Mouse (Mus musculus): ENCODE measurements around the gene Nms.

Gene Nms

DNA sequence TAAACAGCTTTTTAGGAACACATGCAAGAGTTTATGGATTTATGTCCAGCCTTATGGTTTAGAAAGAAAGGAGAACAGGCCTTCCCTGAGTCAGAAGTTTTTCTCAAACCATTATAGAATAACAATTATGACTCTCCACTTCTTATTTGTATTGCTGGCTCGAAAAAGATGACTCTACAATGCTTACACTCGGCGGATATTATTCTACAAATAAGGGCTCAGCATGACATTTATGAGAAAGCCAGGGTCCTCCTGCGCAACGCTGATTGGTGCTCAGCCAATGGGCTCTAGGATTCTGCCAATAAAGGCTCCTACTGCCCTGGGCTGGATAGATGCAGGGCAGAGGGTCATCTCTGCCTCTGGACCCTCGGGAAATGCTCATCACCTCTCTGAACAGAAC, at the start of gene Nms:
TSS of gene Nms (plus strand) at position 301 of the 400 bp plus-strand sequence.
- no peak for DNase-seq (ENCODE audit: low spot score)

GRCm38 (mm10) chr1:38891444-38891843, 47.5 kb upstream of the Nms start:
- DNase-seq (ENCODE audit: low spot score), result no peak

GRCm38 (mm10) chr1:38893081-38893480, 45.9 kb upstream of the Nms start:
- no peak for DNase-seq (ENCODE audit: low spot score)

- DNase-seq (ENCODE audit: low spot score), result peak; percentile 46
Measured at GRCm38 (mm10) chr1:38897431-38898248, 41.3 kb upstream of the Nms start, which contains the start of gene Chst10. Chst10 (minus strand) TSS chr1:38898161.

DNA sequence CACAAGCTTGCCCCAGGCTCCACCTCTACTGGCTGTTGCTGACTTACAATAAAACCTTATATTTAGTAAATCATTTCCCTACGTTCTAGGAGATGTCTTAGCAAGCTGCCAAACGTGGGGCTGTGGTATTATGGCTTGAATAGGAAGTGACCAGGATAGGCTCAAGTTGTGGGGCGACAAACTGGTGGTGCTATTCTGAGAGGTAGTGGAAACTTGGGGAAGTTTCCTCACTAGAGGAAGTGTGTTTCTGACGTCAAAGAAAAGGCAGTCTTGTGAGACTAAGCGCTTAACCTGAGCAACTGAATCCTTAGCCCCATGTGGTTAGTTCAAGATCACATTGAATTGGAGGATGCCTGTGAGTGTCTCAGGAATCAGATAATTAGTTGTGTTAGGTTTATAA, 36.4 kb upstream of the Nms start:
- no peak for DNase-seq (ENCODE audit: low spot score)

GRCm38 (mm10) chr1:38903985-38904384, 35.0 kb upstream of the Nms start:
- no peak for DNase-seq (ENCODE audit: low spot score)

DNA sequence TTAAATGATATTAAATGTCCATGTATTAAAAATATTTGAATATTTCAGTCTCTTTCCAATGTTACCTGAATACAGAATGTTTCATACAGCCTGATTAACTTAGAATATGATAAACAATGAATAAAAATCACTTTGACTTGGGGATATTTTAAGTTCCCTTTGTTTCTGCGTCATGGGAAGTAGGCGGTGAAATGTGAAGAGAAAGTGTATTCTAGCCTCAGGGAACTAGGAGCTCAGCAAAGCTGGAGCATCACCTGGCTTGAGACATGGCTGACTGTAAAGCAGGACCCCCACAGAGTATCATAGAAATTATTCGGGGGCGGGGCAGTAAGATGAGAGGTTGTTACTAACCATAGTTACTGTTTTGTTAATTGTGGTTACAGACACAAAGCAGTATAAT, 10.0 kb upstream of the Nms start:
- DNase-seq (ENCODE audit: low spot score), result no peak

- DNase-seq (ENCODE audit: low spot score), result no peak
Measured at GRCm38 (mm10) chr1:38929468-38929867, 9.5 kb upstream of the Nms start.

- DNase-seq (ENCODE audit: low spot score), result no peak
Measured at GRCm38 (mm10) chr1:38930767-38931166, 8.2 kb upstream of the Nms start.

GRCm38 (mm10) chr1:38934668-38935067, 4.3 kb upstream of the Nms start:
- DNase-seq (ENCODE audit: low spot score), result peak; percentile 0

DNA sequence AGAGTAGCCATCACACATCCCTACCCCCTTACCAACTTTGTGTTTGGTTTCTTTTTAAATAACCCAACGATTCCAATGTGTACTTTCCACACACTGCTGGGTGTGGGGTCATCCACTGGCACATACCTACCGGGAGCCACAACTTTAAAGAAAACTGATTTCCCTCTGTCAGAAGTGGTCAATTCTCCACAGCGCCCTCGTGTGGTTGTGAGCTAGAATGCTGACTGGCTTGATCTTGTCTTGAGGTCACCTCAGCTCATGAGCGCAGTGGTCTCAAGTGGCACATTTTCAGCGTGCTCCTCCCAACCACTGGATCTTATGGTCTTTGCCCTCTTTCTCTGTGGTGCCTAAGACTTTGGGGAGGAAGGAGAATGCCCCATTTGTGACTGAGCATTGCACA, 2.2 kb upstream of the Nms start:
- DNase-seq (ENCODE audit: low spot score), result peak; percentile 3

DNA sequence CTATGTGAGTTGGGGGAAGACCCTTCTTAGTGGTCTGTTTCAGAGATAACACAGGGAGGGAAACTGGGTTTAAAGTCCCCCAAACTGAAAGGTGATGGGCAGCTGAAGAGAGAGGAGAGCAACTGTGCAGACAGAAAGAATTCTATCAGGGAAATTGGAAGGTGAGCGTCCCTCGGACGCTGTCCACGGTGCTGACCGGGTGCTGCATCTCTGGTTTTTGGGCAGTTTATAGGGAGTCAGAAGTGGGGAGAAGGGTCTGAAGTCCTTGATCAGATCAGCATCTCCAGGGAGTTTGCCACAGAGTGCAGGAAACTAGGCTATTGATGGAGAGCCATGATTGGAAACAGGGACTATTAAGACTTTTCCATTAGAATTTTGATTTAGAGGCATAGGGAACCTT, 659 bp downstream of the Nms start:
- peak; percentile 21 for DNase-seq (ENCODE audit: low spot score)

DNA sequence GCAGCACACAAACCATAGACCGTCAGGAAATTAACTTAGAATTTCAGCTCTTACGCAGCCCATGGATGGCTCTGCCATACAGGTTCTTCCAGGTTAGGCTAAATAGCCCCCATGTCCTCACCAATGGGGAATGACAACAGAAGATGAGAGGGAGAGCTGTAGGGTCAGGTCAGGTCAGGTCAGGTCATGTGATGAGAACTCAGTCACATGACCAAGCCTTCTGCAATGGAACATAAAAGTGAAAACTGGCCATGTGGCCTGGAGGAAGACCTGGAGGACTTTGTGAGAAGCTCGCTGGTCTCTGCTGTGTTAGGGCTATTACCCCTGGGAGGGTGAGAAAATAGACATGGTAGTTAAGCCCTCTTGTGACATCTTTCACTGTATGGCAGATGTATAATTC, 17.5 kb downstream of the Nms start:
- no peak for DNase-seq (ENCODE audit: low spot score)

DNA sequence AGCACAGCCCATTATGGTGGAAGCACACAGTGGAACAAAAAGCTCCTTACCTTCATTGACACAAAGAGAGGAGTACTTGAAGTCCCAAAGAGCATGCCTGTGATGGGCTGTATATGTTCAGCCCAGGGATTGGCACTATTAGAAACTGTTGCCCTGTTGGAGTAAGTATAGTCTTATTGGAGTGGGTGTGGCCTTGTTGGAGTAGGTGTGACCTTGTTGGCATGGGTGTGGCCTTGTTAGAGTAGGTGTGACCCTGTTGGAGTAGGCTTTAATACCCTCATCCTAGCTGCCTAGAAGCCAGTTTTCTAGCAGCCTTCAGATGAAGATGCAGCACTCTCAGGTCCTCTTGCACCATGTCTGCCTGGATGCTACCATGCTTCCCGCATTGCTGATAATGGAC, 30.2 kb downstream of the Nms start:
- DNase-seq (ENCODE audit: low spot score), result no peak

DNA sequence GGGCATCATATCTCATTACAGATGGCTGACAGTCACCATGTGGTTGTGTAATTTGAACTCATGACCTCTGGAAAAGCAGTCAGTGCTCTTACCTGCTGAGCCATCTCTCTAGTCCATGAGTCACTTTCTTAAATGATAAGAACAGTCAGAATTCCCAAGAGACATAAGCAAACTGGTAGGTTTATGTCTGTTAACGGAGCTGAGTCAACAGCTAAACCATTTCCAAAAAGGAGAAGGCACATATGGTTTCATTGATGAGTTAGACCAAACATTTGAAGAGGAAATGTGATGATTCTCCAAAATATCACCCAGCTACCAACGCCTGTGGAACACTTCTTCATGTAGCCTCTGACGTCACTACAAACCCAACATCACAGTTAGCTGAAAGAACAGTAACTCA, 32.8 kb downstream of the Nms start:
- DNase-seq (ENCODE audit: low spot score), result no peak

DNA sequence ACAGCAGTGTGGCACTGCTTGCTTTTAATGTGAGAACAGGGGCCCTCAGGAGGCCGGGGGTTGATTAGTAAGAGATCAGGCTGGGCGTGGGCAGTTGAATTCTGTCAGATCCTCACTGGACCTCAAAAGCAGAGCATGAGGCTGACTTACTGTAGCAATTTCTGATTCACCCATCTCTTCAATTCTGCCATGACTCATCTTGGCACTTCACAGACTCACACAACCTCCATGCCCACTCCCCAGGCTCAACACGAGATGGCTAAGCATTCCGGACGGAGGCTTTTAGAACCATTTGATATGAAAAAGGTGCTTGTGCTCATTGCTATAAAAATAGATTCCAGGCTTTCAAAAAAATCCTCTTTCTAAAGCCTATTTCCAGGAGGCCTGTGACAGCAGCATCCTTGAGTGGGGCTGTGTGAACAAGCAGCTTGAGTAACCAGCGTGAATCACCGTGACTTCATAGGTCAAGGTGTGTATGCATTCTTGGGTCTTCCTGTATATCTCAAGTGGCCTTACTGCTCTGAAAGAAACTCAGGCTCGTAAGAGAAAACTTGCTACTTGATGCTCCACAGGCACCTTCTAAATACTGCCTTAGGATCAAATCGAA, 34.1 kb downstream of the Nms start:
- no peak for DNase-seq (ENCODE audit: low spot score)

DNA sequence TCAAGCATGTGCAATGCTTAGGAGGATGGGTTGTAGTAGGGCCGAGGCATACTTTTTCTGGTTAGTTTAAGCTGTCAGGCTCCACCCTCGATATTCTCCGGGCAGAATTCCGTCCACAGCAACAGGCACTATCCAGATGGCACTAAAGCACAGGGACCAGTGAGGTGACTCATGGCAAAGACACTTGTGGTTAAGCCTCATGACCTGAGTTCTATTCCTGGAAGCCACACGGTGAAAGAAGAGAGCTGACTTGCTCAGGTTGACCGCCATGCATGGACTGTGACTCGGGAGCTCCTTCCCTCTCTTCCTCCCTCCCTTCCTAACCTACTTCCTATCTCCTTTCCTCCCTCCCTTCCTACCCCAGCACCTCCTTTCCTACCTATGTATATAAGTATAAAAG, 41.0 kb downstream of the Nms start:
- DNase-seq (ENCODE audit: low spot score), result no peak

- DNase-seq (ENCODE audit: low spot score), result no peak
Measured at GRCm38 (mm10) chr1:38983870-38984269, 44.9 kb downstream of the Nms start.

- no peak for DNase-seq (ENCODE audit: low spot score)
Measured at GRCm38 (mm10) chr1:38985308-38985707, 46.4 kb downstream of the Nms start, which contains the start of gene Pdcl3. Pdcl3 (plus strand) TSS chr1:38985608.

DNA sequence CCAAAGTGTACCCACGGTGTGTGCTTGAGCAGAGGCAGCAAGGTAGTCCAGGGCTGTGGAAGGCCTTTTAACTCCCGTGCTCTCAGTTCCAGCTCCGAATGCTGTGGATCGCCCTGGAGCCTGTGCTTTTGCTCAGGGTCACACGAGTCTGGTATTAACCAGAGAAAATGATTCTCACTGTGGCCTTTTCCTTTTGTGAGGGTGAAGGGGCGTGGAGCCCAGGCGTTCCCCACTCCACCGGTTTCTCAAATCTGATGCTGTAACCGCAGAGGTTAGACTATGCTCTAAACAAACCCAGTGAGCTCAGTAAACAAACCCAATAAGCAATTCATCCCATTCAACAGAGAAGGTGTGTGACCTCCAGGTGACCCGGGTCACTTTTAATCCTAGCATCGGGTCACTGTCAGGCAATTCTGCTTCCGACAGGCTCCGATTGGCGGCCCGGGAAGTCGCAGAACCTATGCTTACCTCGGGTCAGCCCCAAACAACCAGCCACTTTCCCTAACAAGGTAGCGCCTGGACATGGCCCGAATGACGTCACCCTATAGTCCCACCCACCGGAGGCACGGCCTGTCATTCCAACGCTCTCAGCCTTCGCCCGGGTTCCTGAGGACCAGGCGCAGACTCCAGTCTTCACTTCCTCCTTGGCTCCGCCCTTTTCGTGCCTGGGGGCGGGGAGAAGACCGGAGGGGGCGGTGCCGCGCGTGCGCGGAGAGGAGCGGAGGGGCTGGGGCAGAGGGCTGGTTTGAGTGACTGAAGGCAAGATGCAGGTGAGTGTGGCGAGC, 48.3 kb downstream of the Nms start:
- peak; percentile 99 for DNase-seq (ENCODE audit: low spot score)

DNA sequence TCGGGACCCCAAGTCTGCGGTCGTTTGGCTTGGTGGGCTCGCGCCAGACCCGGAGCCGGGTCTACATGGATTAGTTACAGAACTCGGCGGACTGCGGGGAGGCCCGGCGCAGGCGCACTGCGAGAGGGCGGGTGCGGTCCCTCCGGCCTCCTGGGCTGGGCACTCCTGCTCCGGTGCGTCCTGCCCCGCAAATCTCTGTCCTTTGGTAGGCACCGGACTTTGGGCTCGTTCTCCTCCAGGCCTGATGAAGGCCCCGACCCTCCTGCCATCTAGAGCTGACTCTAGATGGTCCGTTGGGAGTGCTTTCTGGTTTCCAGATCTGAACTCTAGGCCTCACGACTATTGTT, 48.9 kb downstream of the Nms start:
- no peak for DNase-seq (ENCODE audit: low spot score)

DNA sequence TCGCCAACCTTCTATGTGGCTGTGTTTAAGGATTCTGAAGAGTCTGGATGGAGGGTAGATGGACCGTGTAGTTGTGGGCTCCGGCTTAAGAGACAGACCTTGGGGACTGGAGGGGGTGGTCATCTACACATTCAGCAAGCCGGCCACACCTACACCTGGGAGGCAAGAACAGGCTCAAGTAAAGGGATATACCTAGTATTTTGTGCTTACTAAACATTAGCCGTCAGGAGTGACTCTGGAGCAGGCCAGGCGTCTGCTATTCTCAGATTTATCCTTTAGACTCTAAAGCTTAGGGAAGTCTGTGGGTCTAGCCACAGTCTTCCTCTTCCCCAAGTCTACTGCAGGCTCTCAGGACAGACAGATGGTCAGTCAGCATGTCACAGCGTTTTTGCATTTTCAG, 49.4 kb downstream of the Nms start:
- DNase-seq (ENCODE audit: low spot score), result no peak

DNA sequence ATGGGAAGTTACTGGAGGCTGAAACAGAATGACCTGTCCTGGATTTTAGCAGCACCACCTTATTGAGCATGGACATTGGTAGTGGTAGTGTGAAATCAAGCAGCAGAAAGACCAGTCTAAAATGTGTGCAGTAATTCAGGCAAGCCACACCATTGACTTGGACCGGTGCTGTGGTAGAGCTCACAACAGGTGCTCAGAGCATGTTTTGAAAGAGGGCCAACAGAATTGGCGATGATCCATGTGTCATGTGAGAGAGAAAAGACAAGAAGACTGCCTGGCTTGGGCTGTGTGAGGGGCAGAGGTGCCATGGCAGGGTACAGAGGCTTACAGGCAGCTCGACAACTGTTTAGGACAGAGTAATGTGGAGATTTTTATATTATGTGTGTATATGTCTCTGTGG, 53.4 kb downstream of the Nms start:
- no peak for DNase-seq (ENCODE audit: low spot score)

Data from ovary, postnatal 14 days (tissue).